Mouse (Mus musculus) liver, embryonic 12.5 days (tissue): ENCODE results near the gene Scrn1. TPM values are rescaled to one million over a fixed set of nuclear protein-coding genes. Genes with fewer than 3 reads are reported as not detected.

Experiments
- ATAC-seq: fragments of 200-750 bp; cut with Nextera tagmentation; 2 replicates; pipeline ENCODE4 v1.8.0; 2017; ENCODE audit warnings: moderate number of reproducible peaks, mild to moderate bottlenecking, moderate library complexity
- H3K27ac ChIP-seq: fragments of 300-500 bp; sonication (generic); 2 replicates; pipeline ENCODE4 v1.5.1; 2016; ENCODE audit warnings: mild to moderate bottlenecking
- H3K27me3 ChIP-seq: fragments of 300-500 bp; sonication (generic); replicated peaks from 2 replicates; pipeline ENCODE4 v1.6.1; 2016; ENCODE audit warnings: mild to moderate bottlenecking, moderate library complexity
- H3K36me3 ChIP-seq: fragments of 300-500 bp; sonication (generic); 2 replicates; pipeline ENCODE4 v1.6.1; 2016; ENCODE audit warnings: mild to moderate bottlenecking, moderate library complexity
- H3K4me1 ChIP-seq: fragments of 300-500 bp; sonication (generic); 2 replicates; pipeline ENCODE4 v1.6.1; 2016
- H3K4me2 ChIP-seq: fragments of 300-500 bp; sonication (generic); 2 replicates; pipeline ENCODE4 v1.6.1; 2016; ENCODE audit warnings: mild to moderate bottlenecking, moderate library complexity
- H3K4me3 ChIP-seq: fragments of 300-500 bp; sonication (generic); 2 replicates; pipeline ENCODE4 v1.5.1; 2016; ENCODE audit warnings: mild to moderate bottlenecking, moderate library complexity
- H3K9ac ChIP-seq: fragments of 300-500 bp; sonication (generic); 2 replicates; pipeline ENCODE4 v1.6.1; 2016; ENCODE audit warnings: mild to moderate bottlenecking, moderate library complexity
- H3K9me3 ChIP-seq: fragments of 300-500 bp; sonication (generic); replicated peaks from 2 replicates; pipeline ENCODE4 v1.6.1; 2016; ENCODE audit warnings: mild to moderate bottlenecking, moderate library complexity
- WGBS: fragments of 180-500 bp; shearing (Covaris S2); methylation state at CpG from one replicate; pipeline ENCODE4 v1.1.7; 2016; ENCODE audit not compliant: insufficient replicate concordance; 5-methylcytosine and 5-hydroxymethylcytosine counted together
- polyA plus RNA-seq: library from polyadenylated mRNA; unstranded; fragments of >200 nt; fragmentation: Nextera tagmentation; extraction: Ambion mirVana; gene quantifications from 2 replicates; pipeline ENCODE4 v1.2.1, GENCODE M21; 2016

Scrn1 gene
- polyA plus RNA-seq, 1 experiment from 2014 or later = 0.60 TPM

GRCm38 (mm10) chr6:54460915-54461671 is 105.2 kb downstream of the Scrn1 start:
- 64% methylated on average over 13 of the region's 13 CpGs for WGBS
- no peak overlapping the region for H3K9ac ChIP-seq
- ATAC-seq = no peak

GRCm38 (mm10) chr6:54460172-54460914 is 105.9 kb downstream of the Scrn1 start:
- Histone ChIP-seq H3K4me1 (no peaks in the 10 kb centered on the region), H3K9ac (no peak overlapping the region), H3K4me3 (no peak overlapping the region), H3K36me3 (no peaks in the 10 kb centered on the region), H3K27ac (no peak overlapping the region), H3K4me2 (no peak overlapping the region), H3K9me3 (no peaks in the 10 kb centered on the region), H3K27me3 (no peaks in the 10 kb centered on the region)
- WGBS = 75% methylated on average over 6 of the region's 6 CpGs
- ATAC-seq = no peak

More at GRCm38 (mm10) chr6:54460915-54461671, 105.2 kb downstream of the Scrn1 start:
- Histone ChIP-seq H3K27me3 (no peaks in the 10 kb centered on the region), H3K4me3 (no peak overlapping the region), H3K9me3 (no peaks in the 10 kb centered on the region), H3K4me2 (no peak overlapping the region), H3K27ac (no peak overlapping the region), H3K4me1 (no peaks in the 10 kb centered on the region), H3K36me3 (no peaks in the 10 kb centered on the region)

- Histone ChIP-seq H3K9ac (no peak overlapping the region), H3K36me3 (no peaks in the 10 kb centered on the region), H3K4me3 (no peak overlapping the region), H3K4me2 (no peak overlapping the region), H3K9me3 (no peaks in the 10 kb centered on the region), H3K27ac (no peak overlapping the region), H3K27me3 (no peaks in the 10 kb centered on the region), H3K4me1 (no peaks in the 10 kb centered on the region)
- 48% methylated on average over 7 of the region's 7 CpGs for WGBS
- ATAC-seq = no peak
These were observed 106.6 kb downstream of the Scrn1 start for GRCm38 (mm10) chr6:54459661-54460060.

Other genes starting within 250 kb of the Scrn1 start
- gene Prr15, start 240.7 kb downstream of the Scrn1 start, polyA plus RNA-seq = 0.67 and 0.80 TPM in 2 replicates
- 0.14 and 0.15 TPM in 2 replicates for gene Wipf3, start 136.9 kb downstream of the Scrn1 start, polyA plus RNA-seq
- 5.0 TPM in 2 replicates for gene Plekha8, start 28.6 kb upstream of the Scrn1 start, polyA plus RNA-seq
- 5.9 and 6.2 TPM in 2 replicates for gene Fkbp14, start 30.8 kb upstream of the Scrn1 start, polyA plus RNA-seq
- gene Mturn, start 115.1 kb upstream of the Scrn1 start, polyA plus RNA-seq = 0.72 and 1.1 TPM in 2 replicates